Mouse (Mus musculus): Measurements from ENCODE around the gene Tnrc18. TPM values are rescaled to one million over a fixed set of nuclear protein-coding genes. Genes with fewer than 3 reads are reported as not detected.

The Tnrc18 gene
- total RNA-seq, 2 experiments from 2014 or later: 0.85 to 8.8 TPM

DNA sequence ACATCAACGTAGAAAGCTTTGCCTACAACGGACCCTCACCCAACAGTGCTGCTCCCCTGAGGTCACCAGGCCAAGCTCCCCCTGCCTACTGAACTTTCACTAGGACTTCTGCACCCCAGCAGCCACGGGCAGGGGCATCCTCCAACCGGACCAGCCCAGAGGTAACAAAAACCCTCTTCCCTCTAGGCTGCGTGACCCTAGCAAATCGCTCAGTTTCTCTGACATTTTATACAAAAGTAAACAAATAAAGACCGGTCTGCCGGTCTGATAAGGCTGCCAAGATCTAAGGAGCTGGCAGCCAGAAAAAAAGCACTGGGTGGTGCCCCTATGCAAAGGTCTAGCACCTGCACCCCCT lies 4.9 kb downstream of the Tnrc18 start:
- ATAC-seq (replicated peaks; ENCODE audit: low FRiP score, low TSS enrichment, poor library complexity, severe bottlenecking): no peak

DNA sequence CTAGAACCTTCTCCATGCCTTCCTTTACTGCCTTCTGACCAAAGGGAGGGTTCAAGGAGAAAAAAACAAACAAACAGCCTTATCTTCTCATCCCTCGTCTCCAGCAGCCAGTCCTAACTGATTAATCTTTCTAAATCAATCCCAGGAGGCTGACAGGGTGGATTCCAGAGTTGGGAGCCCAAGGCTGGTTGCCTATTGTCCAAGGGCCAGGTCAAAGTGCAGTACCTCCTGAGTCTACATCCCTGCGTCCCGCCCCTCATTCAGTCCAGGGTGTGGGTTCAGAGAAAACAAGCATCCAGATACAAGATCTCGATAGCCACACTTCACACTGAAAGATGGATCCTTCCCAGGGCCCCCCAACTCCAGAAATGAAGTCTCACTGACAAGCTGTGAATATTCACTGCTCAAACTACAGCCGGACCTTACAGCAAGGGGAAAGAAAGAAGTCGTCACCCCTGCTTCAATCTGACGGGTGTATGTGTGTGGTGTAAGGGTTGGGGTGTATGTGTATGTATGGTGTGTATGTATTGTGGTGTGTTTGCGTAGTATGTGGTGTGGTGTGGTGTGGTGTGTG lies 5.5 kb downstream of the Tnrc18 start:
- no peak for ATAC-seq (replicated peaks; ENCODE audit: low FRiP score, low TSS enrichment, poor library complexity, severe bottlenecking)

DNA sequence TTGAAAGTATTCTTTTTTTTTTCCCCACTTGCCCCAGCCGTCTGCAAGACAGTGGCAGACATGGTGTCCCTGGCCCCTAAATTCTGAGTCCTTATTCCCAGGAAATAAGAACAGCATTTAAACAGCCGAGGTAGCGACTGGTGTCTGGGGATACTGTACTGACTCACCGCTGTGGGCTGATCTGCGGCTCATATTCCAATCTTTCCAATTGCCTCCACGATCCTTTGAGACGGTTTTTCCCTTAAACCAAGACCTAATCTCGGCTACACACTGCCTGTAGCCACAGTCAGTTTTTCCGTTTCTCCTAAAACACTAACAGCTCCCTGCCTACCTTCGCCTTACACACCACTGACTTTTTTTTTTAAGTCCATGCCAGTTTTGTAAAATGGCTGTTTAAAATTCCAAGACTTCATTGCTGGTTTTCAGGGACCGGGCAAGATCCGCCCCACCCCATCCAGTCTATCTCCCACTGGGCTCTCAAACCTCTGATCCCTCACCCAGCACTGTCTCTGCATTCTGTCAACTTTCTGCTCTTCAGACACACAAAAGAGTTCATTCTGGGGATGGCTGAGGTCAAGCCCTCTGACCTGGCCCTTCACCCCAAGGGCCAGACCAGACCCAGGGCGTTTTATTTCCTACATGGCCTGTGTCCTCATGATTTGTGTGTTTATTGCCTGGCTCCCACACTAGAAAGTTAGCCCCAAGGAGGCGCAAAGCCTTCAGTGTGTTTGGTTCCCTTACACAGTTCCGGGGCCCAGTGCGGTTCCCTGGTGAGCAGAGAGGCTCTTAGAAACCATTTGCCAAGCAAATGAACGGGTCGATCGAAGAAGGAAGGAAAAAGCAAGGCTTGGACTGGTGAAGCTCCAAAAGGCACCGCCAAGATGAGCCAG lies 6.5 kb downstream of the Tnrc18 start:
- ATAC-seq (replicated peaks; ENCODE audit: low FRiP score, low TSS enrichment, poor library complexity, severe bottlenecking): no peak

DNA sequence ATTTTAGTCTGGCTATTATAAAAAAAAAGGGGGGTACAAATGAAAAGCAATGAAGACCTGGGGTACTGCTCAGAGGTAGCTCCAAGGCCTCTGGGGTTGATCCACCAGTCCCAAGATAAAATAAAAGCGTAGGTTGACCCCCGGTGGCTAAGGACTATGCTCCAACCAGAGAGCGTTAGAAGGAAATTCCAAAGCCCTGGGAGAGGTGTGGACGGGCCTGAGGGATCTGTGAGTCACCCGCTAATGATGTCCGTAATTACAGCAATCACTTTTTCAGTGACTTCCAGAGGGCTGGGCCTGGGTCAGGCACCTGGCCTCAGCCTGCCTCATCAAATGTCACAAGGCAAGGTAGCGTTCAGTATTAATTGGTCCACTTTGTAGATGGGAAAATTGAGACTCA lies 9.8 kb downstream of the Tnrc18 start:
- no peak for ATAC-seq (replicated peaks; ENCODE audit: low FRiP score, low TSS enrichment, poor library complexity, severe bottlenecking)

DNA sequence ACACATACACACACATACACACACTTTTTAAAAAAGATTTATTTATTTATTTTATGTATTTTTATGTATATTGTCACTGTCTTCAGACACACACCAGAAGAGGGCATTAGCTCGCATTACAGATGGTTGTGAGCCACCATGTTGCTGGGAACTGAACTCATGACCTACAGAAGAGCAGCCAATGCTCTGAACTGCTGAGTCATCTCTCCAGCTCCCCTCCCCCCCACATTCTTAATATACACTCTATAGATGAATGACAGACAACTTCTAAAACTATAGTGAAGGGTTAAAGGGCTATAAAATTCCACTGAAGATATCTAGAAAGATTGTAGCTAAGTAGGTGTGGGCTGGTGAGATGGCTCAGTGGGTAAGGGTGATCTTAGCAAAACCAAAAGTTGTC lies 13.7 kb downstream of the Tnrc18 start:
- no peak for ATAC-seq (replicated peaks; ENCODE audit: low FRiP score, low TSS enrichment, poor library complexity, severe bottlenecking)

DNA sequence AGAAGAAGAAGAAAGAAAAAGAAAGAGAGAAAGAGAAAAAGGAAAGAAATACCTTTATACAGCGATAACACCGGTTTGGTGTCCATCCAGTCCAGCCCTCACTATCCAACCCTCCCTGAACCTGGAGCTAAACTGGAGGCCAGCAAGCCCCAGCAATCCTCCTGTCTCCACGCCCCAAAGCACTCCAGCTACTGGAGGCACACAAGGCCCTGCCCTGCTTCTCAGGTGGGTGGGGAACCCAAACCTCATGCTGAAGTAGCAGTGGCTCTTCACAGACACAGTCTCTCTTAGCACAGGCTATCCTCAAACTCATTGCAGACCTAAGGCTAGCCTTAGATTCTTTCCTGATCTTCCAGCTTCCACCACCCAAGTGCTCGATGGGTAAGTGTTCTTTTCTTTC lies 14.6 kb downstream of the Tnrc18 start:
- no peak for ATAC-seq (replicated peaks; ENCODE audit: low FRiP score, low TSS enrichment, poor library complexity, severe bottlenecking)

DNA sequence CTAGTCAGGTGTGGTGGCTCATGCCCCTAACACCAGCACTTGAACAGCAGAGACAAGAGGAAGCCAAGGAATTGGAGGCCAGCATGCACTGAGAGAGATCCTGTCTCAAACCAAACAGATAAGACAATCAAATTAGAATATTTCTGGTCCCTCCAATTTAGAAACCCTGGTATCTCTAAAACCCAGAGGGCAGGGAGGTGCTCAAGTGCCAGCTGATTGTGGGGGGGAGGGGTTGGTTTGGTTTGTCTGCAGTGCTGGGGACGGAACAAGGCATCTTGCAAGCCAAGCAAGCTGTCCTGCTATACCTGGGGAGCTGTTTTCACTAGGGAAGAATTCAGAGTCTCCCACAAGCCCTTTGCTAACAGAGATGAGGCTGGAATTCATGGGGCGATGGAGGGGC lies 15.5 kb downstream of the Tnrc18 start:
- ATAC-seq (replicated peaks; ENCODE audit: low FRiP score, low TSS enrichment, poor library complexity, severe bottlenecking): peak; percentile 89

DNA sequence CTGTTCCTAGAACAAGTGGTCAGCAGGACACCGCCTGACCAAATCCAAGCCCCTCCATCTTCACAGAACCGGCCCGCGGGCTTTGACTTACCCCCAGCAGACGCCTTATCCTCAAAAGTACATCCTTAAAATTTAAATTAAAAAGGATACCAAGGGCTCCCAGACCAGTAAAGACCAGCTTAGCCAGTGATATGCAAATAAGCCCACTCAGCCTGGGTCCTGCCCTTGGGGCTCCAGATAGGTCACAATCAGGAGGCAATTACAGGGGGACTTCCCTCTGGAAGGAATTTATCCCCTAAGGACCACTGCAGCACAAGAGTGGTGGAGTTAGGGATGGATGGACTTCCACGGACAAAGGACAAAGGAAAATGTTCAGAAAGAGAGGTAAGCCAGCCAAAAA lies 16.8 kb downstream of the Tnrc18 start:
- no peak for ATAC-seq (replicated peaks; ENCODE audit: low FRiP score, low TSS enrichment, poor library complexity, severe bottlenecking)

DNA sequence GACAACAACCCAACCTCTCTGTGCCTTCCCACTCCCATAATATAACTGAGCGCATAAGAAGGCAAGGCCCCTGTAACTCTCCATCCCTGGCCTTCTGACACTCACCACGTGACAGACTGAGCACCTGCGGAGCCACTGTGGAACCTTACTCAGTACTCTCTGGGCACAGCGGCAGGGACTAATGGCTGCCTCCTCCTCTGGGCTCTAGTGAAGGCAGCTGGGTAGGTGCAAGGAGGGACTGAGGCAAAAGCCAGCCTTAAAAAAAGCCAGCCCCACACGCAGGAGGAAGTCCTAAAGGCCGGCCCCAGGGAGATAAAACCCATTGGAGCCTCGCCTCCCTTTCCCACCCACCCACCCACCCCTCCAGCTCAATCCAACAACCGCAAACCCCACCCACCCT lies 17.3 kb downstream of the Tnrc18 start:
- ATAC-seq (replicated peaks; ENCODE audit: low FRiP score, low TSS enrichment, poor library complexity, severe bottlenecking): no peak

DNA sequence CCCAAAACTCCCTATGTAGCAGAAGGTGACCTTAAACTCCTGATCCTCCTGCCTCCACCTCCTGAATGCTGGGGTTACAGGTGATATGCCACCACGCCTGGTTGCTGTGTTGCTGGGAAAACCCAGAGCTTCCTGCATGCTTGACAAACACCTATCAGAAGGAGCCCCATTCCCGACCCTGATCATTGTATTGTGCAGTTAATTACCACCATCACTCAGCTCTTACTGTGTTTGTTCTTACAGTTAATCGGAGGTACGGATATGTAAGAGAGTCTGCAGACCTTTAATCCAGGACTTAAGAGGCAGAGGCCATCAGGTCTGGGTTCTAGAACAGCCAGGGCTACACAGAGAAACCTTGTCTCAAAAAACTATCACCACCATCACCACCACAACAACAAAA lies 18.2 kb downstream of the Tnrc18 start:
- no peak for ATAC-seq (replicated peaks; ENCODE audit: low FRiP score, low TSS enrichment, poor library complexity, severe bottlenecking)

DNA sequence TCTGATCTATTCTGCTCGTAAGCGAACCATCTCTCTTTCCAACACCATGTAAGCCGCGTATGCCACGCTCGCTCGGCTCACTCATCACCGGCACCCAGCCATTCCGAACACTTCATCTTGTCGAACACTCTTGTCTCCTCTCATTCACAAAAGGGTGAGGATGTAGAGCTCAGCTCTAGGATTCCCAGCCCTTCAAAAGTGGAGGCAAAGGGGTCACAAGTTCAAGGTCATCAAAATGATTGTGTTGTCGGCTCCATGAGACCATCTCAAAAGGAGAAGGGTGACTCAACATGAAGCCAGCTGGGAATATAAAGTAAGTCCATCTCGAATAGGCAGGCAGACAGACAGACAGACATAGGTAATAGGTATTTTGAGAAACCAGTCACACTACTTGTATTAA lies 19.3 kb downstream of the Tnrc18 start:
- no peak for ATAC-seq (replicated peaks; ENCODE audit: low FRiP score, low TSS enrichment, poor library complexity, severe bottlenecking)

DNA sequence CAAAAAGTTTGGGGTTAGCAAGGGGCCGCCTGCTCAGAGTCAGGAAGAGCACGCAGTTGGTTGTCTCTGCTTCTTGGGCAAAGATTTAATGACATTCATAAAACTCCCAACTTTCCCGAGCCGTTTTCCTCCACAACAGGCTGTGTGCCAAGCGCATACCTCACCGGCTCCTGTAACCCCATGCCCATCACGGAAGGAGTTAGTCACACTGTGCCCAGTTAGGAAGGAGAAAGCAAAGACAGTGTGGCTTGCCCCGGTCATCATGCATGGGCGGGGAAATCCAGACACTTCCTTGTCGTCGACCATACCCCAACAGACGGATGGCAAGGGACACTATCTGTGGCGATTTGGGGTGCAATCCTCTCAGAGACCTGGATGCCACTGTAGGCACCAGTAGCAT lies 19.8 kb downstream of the Tnrc18 start:
- no peak for ATAC-seq (replicated peaks; ENCODE audit: low FRiP score, low TSS enrichment, poor library complexity, severe bottlenecking)

DNA sequence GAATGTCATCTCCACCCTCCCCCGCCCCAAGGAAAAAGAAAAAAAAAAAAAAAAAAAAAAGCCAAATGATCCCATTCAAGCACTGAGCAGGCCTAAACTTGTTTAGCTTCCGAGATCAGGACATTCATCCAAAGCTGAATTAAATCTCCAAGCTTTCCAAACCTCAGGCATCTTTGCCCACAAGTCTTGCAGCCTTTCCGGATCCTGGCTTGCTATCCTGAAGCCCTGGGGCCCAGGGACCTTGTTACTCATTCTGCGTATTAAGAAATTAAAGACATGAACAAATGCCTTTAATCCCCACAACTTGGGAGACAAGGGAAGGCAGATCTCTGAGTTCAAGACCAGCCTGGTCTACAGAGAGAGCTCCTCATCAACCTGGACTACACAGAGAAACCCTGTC lies 20.5 kb downstream of the Tnrc18 start:
- ATAC-seq (replicated peaks; ENCODE audit: low FRiP score, low TSS enrichment, poor library complexity, severe bottlenecking): no peak

DNA sequence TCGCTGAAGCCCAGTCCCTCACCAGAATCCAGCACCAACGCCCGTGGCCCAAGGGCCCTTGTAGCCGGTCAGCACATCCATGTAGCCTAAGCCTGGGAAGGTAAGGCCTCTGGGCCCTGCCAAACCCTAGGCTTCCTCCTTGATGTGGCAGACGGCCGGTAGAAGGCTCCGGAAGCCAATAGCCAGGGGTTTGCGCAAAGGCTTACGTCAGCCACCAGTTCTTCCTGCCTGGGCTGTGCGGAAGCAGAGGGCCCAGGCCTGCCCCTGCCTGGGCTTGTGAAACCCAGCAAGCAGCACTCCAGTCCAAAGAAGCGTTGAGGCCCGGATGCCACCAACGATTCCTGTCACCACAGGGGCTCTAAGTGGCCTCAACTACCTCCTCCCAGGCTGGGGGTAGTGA lies 22.9 kb downstream of the Tnrc18 start:
- peak; percentile 75 for ATAC-seq (replicated peaks; ENCODE audit: low FRiP score, low TSS enrichment, poor library complexity, severe bottlenecking)

DNA sequence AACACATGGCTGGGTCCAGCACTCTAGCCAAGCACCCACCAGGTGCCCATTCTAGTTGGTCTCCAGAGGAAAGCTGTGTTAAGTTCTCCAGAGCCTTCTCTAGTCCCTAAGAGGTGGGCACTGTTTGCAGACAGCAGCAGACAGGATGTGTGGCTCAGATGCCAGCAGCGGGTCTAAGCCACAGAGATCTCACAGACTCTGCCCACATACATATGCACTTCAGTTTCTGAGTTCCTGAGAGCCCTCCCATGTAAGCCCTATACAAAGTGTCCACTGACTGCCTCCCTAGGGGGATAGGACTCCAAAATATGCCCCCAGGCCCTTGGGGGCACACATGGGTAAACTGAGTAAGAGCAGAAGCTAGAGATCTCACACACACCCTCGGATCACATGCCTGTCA lies 23.3 kb downstream of the Tnrc18 start:
- ATAC-seq (replicated peaks; ENCODE audit: low FRiP score, low TSS enrichment, poor library complexity, severe bottlenecking): 0 out of 2 replicates have a peak, but pooled peaks have one; percentile 23

DNA sequence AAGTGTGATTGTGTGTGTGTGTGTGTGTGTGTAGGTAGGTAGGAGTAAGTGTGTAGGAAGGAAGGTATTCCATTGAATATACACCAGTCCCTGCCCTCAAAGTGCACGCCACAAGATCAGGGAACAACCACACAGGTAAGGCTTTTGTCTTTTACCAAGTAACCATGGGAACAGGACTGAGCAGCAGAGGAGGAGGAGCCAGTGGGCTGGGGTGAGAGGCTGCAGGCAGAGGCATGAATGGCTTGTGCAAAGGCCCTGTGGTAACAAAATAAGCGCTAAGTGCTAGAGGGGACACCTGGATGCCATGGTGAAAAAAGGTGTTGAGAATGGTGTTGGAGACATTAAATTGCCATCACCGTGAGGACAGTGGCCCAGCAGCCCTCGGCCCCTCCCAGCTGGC lies 24.9 kb downstream of the Tnrc18 start:
- no peak for ATAC-seq (replicated peaks; ENCODE audit: low FRiP score, low TSS enrichment, poor library complexity, severe bottlenecking)

DNA sequence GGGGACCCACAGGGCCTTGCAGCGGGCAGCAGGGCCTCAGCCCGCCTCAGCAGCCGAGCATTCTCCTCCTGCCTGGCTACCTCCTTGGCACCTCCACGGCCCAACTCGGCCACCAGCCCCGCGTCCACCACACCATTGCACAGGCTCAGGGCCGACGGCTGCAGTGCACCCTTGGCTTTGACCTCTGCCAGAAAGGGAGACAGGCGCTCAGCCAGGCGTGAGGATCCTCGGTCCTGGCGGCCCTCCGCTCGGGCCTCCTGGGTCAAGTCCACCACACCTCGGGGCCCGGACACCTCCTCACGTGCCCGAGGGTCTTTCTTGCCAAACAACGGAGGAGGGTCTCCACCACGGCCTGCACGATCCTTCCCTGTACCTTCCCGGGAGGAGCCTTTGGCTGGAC lies 29.2 kb downstream of the Tnrc18 start:
- no peak for ATAC-seq (replicated peaks; ENCODE audit: low FRiP score, low TSS enrichment, poor library complexity, severe bottlenecking)

DNA sequence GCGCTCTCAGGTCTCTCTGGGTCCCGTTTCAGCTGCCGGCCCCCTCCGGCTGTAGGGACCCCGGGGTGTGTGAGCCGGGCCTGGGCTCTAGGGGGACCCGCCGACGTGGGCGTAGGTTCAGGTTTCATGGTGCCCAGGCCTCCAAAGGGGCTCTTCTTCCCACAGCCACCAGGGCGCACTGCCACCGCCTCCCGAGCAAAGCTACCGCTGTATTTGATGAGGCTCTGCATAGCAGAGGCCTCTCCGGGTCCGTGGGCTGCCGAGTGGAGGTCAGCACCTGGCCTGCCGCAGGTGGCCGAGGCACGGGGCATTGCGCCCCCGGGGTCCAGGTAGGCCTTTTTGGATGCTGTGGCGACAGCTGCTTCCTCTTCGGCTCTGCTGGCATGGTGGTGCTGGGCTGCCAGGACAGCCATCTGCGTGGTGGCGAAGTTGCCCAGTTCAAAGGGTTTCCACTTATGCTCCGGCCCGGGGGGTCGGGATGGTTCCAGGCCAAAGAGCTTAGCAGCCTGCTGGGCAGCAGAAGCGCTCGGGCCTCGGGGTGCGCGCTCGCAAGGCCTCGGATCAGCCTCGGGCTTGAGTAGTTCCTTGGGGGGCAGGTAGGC lies 30.1 kb downstream of the Tnrc18 start:
- ATAC-seq (replicated peaks; ENCODE audit: low FRiP score, low TSS enrichment, poor library complexity, severe bottlenecking): no peak

DNA sequence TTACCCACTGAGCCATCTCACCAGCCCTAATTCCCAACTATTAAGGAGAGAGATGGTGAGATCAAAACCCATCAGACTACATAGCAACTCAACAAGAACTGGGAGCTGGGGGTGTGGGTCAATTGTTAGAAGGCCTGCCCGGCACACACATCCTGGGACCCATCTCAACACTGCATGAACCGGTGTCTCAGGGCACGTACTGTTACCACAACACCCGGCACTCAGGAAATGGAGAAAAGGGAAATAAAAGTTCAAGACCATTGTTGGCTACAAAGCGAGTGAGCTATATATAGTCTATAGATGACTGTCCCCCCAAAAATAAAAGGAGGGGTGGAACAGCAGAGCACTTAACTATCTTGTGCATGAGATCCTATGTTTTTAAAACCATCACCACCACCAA lies 30.8 kb downstream of the Tnrc18 start:
- ATAC-seq (replicated peaks; ENCODE audit: low FRiP score, low TSS enrichment, poor library complexity, severe bottlenecking): no peak

DNA sequence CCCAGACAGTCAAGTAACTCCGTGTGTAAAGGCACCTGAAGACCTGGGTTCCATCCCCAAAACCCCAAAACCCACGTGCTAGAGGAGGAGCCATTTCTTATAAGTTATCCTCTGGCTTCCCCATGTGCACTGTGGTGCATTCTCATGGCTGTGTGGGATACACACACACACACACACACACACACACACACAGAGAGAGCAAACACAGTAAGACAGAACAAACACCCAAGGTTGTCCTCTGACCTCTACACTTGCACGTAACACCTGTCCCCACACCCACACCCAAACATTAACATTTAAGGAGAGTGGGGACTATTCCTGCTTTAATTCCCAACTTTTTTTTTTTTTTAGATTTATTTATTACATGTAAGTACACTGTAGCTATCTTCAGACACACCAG lies 31.2 kb downstream of the Tnrc18 start:
- no peak for ATAC-seq (replicated peaks; ENCODE audit: low FRiP score, low TSS enrichment, poor library complexity, severe bottlenecking)

DNA sequence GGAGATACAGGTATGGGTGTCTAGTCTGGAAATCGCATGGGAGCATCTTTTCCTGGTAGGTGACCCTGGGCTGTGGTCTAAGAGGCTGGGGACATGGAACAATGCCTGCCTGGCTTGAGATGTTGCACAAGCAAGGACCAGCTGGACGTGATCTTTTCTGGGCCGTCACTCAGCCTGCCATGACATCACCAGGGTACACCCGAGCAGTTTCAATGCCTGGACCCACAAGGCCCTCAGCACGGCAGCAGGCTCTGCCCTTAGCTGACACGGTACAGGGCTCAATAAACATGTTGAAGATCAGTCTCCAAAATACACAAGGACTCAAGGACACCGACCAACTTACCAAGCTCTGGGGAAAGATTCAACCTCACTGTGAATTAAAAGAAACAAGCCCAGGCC lies 34.3 kb downstream of the Tnrc18 start:
- no peak for ATAC-seq (replicated peaks; ENCODE audit: low FRiP score, low TSS enrichment, poor library complexity, severe bottlenecking)

Data from megakaryocyte-erythroid progenitor cell, adult 5-6 weeks (primary cell).